Mouse (Mus musculus) induced T-regulatory cell, adult 2 months (primary cell): ENCODE results near the gene Galnt4.

Source experiments
- DNase-seq: peaks from one replicate; pipeline ENCODE4 v3.0.0-alpha.2; 2012; ENCODE audit warnings: low read depth

Galnt4 gene

DNA sequence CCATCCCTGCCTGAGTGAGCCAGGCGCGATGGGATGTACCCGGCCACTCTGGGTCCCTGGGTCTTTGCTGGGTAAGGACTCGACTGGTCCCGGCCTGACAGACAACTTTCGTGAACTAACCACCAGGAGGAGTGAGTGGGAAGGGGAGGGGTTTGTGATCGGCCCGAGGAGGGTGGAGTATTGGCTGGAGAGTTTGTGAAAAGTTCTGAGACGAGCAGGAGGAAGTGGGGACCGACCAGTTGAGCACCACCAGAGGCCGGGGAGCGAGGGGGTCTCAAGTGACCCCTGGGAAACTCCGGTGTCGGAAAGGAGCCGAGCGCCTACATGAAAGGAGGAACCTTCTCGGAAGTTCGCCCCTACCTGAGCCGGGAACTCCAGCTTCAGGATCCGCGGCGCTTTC lies at the start of gene Galnt4:
Galnt4 (plus strand) TSS at position 196 of the 400 bp plus-strand sequence.
- peak; percentile 93 for DNase-seq

GRCm38 (mm10) chr10:99060588-99060987 lies 47.4 kb upstream of the Galnt4 start:
- DNase-seq = no peak

GRCm38 (mm10) chr10:99061418-99061817 lies 46.5 kb upstream of the Galnt4 start:
- DNase-seq = no peak

DNA sequence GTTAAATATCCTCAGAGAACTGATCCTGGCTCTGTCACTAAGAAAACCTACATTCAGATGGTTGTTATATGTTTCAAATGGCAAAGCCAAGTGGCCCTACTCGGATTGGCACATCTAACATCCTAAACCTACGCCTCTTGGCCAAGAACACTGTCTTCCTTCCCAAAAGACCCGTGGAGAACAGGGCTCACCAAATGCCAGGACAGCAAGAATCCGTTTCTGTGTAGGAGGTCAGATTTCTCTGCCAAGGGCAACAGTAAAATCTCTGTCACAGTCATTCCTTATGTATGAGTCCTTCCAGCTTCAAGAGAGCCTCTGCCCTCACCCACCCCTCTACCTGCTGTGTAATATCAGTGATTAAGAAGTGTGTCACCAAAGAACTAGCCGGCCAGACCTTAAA lies 45.4 kb upstream of the Galnt4 start:
- no peak for DNase-seq

DNA sequence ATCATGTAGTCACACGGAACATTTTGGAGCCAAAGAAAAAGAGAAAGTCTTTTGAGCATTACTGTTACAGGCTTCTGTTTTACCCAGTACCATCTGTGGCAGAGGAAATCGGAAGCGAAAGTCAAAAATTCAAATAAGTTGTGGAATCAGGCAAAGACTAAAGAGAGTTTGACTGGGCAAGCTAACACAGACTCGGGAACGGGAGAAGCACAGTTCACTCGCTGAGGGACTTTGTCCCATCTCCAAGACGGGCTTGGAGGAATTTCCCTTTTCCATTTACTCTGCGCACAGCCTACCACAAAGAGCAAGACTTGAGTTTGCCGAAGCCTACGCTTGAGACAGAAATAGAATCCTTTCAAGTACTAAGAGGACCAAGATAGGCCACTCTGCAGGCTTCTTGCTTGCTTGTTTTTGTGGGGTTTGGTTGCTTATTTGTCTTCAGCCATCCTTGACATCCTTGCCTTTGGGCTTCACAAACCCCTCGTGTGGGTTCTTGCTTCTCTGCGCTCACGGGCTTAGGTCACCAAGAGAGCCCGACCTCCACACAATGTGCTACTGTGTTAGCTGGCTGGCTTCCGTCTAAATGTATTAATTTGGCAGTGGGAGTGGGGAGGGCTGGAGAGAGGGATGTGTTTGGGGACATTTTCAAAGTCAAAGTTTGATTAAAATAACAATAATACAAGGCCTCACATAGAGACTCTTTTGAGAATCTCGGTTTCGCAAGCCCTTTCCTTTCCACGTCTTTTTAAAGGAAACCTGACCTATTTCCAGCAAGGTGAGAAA lies 31.7 kb upstream of the Galnt4 start:
- DNase-seq = no peak

- DNase-seq = no peak
Measured at GRCm38 (mm10) chr10:99078621-99079020, 29.3 kb upstream of the Galnt4 start.

DNA sequence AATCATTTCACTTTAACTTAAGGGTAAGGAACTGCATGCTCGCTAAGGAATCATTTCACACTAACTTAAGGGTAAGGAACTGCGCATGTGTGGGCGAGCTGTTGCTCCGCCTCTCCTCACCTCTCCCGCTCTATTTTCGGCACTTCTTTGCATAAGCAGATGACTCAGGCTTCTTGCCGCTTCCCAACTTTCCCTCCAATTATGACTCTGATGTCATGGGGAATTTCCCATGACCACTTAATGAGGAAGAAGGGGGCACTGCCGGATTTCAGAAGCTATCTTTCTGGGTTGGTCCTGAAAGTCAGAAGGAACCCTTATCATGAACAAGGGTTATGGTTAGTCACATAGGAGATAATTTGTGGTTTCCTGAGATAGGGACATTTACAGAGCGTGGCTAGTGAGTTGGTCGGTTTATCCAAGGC lies 26.4 kb upstream of the Galnt4 start:
- DNase-seq = peak; percentile 37

- no peak for DNase-seq
Measured at GRCm38 (mm10) chr10:99083431-99084003, 24.4 kb upstream of the Galnt4 start.

- DNase-seq = peak; percentile 87
Measured at GRCm38 (mm10) chr10:99084397-99085239, 23.3 kb upstream of the Galnt4 start.

DNA sequence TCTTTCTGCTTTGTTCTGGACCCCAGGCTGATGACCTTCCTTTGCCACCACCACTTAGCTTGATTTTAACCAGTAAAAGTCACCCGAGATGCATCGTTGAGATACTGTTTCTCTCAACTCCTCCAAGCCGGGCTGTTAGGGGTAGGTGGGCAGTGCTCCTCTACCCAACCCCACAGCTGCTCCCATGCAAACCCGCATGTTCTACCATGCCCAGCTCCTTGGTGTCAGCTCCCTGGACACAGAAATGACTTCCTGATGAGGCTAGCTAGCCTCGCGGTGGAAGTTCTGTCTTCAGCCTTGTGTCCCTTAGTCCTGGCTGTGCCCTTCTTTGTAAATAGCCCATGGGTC lies 22.7 kb upstream of the Galnt4 start:
- no peak for DNase-seq

- DNase-seq = no peak
Measured at GRCm38 (mm10) chr10:99086029-99086428, 21.9 kb upstream of the Galnt4 start.

GRCm38 (mm10) chr10:99089906-99090305 lies 18.1 kb upstream of the Galnt4 start:
- no peak for DNase-seq

- DNase-seq = no peak
Measured at GRCm38 (mm10) chr10:99093364-99093763, 14.6 kb upstream of the Galnt4 start.

- no peak for DNase-seq
Measured at GRCm38 (mm10) chr10:99095114-99095513, 12.8 kb upstream of the Galnt4 start.

- DNase-seq = peak; percentile 77
Measured at GRCm38 (mm10) chr10:99097374-99097773, 10.6 kb upstream of the Galnt4 start.

DNA sequence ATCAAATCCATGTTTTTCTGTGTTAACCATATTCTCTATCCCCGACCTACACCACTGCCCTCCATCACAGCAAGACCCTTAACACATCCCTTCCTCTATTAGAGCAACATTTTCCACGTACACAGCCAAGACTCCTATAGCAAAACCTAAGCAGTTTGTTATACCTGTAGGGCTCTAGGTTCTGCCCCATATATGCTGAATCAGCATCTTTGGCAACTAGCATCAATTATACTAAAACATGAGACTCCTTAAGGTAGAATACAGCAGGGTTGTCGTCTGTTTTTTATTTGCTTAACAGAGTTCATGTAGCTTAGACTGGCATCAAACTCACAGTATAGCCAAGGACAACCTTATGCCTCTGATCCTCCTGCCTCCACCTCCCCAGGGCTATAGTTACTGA lies 2.4 kb upstream of the Galnt4 start:
- no peak for DNase-seq

DNA sequence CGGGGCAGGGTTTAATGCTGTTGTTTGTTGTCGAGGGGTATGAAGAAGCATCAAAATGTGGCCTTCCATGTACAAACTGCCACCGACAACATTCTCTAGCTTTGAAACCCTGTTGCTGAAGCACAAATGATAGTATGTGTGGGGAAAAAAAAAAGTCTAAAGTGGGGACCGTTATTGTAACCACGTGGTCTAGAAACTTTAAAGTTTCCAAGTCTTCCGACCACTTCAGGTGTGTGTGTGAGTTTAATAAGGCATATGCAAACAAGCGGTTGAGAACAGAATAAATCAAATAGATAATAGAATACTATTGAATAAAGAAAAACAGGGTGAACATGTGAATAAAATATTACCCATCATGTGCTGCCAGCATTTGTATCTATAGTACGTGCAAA lies 1.7 kb upstream of the Galnt4 start:
- no peak for DNase-seq

- DNase-seq = peak; percentile 90
Measured at GRCm38 (mm10) chr10:99106703-99107631, 992 bp upstream of the Galnt4 start, which contains the start of gene Poc1b. TSS of gene Poc1b (plus strand) at chr10:99107036.

DNA sequence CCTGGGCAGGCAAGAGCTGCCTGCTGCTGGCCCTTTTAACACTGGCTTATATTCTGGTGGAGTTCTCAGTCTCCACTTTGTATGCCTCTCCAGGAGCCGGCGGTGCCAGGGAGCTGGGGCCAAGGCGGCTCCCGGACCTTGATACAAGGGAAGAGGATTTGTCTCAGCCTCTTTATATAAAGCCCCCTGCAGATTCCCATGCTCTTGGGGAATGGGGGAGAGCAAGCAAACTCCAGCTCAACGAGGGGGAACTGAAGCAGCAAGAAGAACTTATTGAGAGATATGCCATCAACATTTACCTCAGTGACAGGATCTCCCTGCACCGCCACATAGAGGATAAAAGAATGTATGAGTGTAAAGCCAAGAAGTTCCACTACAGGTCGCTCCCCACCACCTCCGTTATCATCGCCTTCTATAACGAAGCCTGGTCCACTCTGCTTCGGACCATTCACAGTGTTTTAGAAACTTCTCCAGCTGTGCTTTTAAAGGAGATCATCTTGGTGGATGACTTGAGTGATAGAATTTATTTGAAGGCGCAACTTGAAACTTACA lies 548 bp downstream of the Galnt4 start:
- no peak for DNase-seq

DNA sequence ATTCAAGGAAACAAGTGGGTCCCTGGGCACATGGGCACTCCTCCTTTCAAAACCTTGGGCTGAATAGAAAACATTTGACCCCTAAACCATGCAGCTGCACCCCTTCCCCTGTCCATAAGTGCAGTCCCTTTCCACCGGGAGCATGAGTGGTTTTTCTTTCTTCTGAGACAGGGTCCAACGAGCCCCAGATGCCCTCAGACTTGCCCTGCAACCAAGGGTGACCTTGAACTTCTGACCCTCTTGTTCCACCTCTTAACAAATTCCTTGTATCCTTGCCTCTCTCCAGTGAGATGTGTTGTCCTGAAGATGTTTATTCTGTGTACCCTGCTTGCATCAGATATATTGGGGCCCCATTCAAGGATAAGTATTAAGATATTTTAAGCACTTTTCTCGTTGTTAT lies 5.6 kb downstream of the Galnt4 start:
- DNase-seq = no peak

DNA sequence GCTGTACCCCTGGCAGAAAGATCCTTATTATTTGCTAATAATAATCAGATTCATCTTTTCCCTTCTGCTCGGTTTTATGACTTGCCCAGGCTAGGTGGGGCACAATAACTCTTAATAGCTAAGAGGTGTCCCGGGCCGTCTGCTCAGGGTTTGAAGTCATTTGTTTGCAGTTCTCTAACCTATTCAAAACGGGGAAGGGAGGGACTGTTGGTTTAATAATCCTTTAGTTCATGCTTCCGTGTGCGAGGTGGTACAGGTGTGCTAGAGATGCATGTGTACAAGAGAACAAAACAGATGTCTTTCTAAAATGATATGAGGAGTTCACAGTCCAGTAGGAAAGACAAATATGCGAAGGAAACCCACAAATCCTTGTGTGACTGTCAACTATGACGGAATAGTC lies 6.3 kb downstream of the Galnt4 start:
- no peak for DNase-seq
